Mouse (Mus musculus): ENCODE data around the gene Atp2a2. TPM values are rescaled to one million over a fixed set of nuclear protein-coding genes. Genes with fewer than 3 reads are reported as not detected.
A peak's percentile ranks its signal among the peaks of the same experiment; 100 is the strongest.
"Not testable (repeated sequence)": the region's sequence is repeated elsewhere in the genome, so short reads cannot be mapped to it uniquely, and the experiment has no call there.

Gene Atp2a2
- total RNA-seq, 2 experiments from 2014 or later = 10,772 to 12,207 TPM

GRCm38 (mm10) chr5:122501101-122502076 lies 636 bp downstream of the Atp2a2 start:
- DNase-seq (ENCODE audit: low spot score) = peak; percentile 37
- intact Hi-C loops (cut with DNase I) = loop anchor here (5.0 kb wide), 1 partner anchor 276 kb away; the partner anchor contains the start of gene Camkk2

GRCm38 (mm10) chr5:122500563-122500962 lies 1.5 kb downstream of the Atp2a2 start:
- intact Hi-C loops (cut with DNase I) = loop anchor here (5.0 kb wide), 1 partner anchor 277 kb away; the partner anchor contains the start of gene Camkk2
- no peak for DNase-seq (ENCODE audit: low spot score)

- intact Hi-C loops (cut with DNase I) = loop anchor here (5.0 kb wide), 1 partner anchor 277 kb away; the partner anchor contains the start of gene Camkk2
- DNase-seq (ENCODE audit: low spot score) = no peak
Observed at GRCm38 (mm10) chr5:122500141-122500540, 1.9 kb downstream of the Atp2a2 start.

- intact Hi-C loops (cut with DNase I) = no loop called here
- DNase-seq (ENCODE audit: low spot score) = no peak
Observed at GRCm38 (mm10) chr5:122498046-122498445, 4.0 kb downstream of the Atp2a2 start.

GRCm38 (mm10) chr5:122496990-122497389 lies 5.0 kb downstream of the Atp2a2 start:
- intact Hi-C loops (cut with DNase I) = no loop called here
- DNase-seq (ENCODE audit: low spot score) = no peak

GRCm38 (mm10) chr5:122494449-122494848 lies 7.6 kb downstream of the Atp2a2 start:
- intact Hi-C loops (cut with DNase I) = no loop called here
- no peak for DNase-seq (ENCODE audit: low spot score)

- intact Hi-C loops (cut with DNase I) = no loop called here
- DNase-seq (ENCODE audit: low spot score) = no peak
Observed at GRCm38 (mm10) chr5:122493035-122493434, 9.0 kb downstream of the Atp2a2 start.

- intact Hi-C loops (cut with DNase I) = no loop called here
- DNase-seq (ENCODE audit: low spot score) = no peak
Observed at GRCm38 (mm10) chr5:122491385-122491784, 10.6 kb downstream of the Atp2a2 start.

GRCm38 (mm10) chr5:122490148-122490547 lies 11.9 kb downstream of the Atp2a2 start:
- intact Hi-C loops (cut with DNase I) = no loop called here
- no peak for DNase-seq (ENCODE audit: low spot score)

- intact Hi-C loops (cut with DNase I) = no loop called here
- no peak for DNase-seq (ENCODE audit: low spot score)
Observed at GRCm38 (mm10) chr5:122487825-122488224, 14.2 kb downstream of the Atp2a2 start.

- DNase-seq (ENCODE audit: low spot score); intact Hi-C loops (cut with DNase I): not testable (repeated sequence)
Observed at GRCm38 (mm10) chr5:122486243-122486642, 15.8 kb downstream of the Atp2a2 start.

GRCm38 (mm10) chr5:122482733-122483391 lies 19.2 kb downstream of the Atp2a2 start:
- intact Hi-C loops (cut with DNase I) = no loop called here
- DNase-seq (ENCODE audit: low spot score) = no peak

- intact Hi-C loops (cut with DNase I) = no loop called here
- peak; percentile 37 for DNase-seq (ENCODE audit: low spot score)
Observed at GRCm38 (mm10) chr5:122481844-122482243, 20.2 kb downstream of the Atp2a2 start.

GRCm38 (mm10) chr5:122479131-122479530 lies 22.9 kb downstream of the Atp2a2 start:
- intact Hi-C loops (cut with DNase I) = no loop called here
- no peak for DNase-seq (ENCODE audit: low spot score)

GRCm38 (mm10) chr5:122477492-122477891 lies 24.5 kb downstream of the Atp2a2 start:
- intact Hi-C loops (cut with DNase I) = no loop called here

GRCm38 (mm10) chr5:122476078-122476477 lies 25.9 kb downstream of the Atp2a2 start:
- DNase-seq (ENCODE audit: low spot score) = no peak
- intact Hi-C loops (cut with DNase I) = no loop called here

More at GRCm38 (mm10) chr5:122477492-122477891, 24.5 kb downstream of the Atp2a2 start:
- DNase-seq (ENCODE audit: low spot score) = no peak

GRCm38 (mm10) chr5:122474643-122475363 lies 27.2 kb downstream of the Atp2a2 start:
- intact Hi-C loops (cut with DNase I) = no loop called here

GRCm38 (mm10) chr5:122471658-122472057 lies 30.4 kb downstream of the Atp2a2 start:
- intact Hi-C loops (cut with DNase I) = no loop called here
- no peak for DNase-seq (ENCODE audit: low spot score)

More at GRCm38 (mm10) chr5:122474643-122475363, 27.2 kb downstream of the Atp2a2 start:
- no peak for DNase-seq (ENCODE audit: low spot score)

- no peak for DNase-seq (ENCODE audit: low spot score)
- intact Hi-C loops (cut with DNase I) = no loop called here
Observed at GRCm38 (mm10) chr5:122461431-122461830, 40.6 kb downstream of the Atp2a2 start.

GRCm38 (mm10) chr5:122460656-122461055 lies 41.4 kb downstream of the Atp2a2 start:
- no peak for DNase-seq (ENCODE audit: low spot score)
- intact Hi-C loops (cut with DNase I) = no loop called here
